Mouse (Mus musculus): ENCODE results near the gene Klc2.
"Not testable (repeated sequence)": the region's sequence is repeated elsewhere in the genome, so short reads cannot be mapped to it uniquely, and the experiment has no call there.

The Klc2 gene

DNA sequence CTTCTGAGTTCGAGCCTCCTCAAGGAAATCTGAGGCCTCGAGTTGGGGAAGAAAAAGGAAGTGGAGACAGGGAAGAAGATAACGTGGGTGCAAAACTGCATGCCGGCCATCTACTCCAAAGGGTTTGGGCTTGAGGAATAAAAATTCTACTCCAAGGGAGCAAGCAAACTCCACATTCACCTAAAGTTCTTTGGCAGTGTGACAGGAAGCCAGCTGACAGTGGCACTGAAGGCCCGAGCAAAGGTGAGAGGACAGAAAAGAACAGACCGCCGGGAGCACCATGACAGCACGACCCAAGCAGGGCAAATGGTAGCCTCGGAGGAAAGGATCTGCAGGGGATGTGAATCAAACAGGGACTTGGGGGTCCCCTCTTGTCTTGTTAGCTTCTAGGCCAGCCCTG lies 12.3 kb downstream of the Klc2 start:
- no peak for DNase-seq (ENCODE audit: low spot score)

DNA sequence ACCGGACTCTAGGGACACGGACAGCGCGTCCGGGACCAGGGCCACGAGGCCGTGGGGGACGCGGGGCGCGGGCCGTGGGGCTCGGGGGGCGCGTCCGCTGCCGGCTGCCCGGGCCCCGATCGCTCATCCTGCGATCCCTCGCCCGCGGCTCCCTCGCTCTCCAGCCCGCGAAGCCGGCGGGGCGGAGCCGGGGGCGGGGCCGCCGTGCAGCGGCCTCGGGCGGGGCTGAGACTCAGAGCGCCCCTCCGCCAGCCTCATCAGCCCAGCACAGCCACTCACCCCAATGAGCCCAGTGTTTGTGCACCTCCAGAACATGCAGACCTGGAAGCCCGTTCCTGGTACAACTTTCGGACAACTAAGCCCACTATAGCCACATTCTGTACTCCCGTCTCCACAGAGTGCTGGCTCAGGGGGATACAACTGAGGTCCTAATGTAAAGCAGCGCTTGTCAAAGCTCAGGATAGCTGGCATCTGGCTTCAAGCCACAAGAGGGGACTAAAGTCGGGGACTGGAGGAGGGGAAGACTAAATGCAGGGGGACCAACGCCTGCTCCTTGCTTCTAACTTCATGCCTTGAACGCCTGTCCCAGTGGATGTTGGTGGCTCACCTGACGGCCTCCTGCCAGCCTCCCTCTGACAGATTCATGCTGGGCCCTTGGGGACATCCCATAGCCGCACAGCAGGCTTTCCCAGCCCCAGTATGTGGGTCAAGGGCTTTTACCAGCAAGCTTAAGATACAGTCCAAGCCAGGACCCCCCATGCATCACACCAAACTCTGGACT lies 19.8 kb downstream of the Klc2 start, which contains the start of gene Cnih2:
Gene Cnih2 (minus strand): TSS at position 159 of the 781 bp plus-strand sequence.
- peak; percentile 46 for DNase-seq (ENCODE audit: low spot score)

DNA sequence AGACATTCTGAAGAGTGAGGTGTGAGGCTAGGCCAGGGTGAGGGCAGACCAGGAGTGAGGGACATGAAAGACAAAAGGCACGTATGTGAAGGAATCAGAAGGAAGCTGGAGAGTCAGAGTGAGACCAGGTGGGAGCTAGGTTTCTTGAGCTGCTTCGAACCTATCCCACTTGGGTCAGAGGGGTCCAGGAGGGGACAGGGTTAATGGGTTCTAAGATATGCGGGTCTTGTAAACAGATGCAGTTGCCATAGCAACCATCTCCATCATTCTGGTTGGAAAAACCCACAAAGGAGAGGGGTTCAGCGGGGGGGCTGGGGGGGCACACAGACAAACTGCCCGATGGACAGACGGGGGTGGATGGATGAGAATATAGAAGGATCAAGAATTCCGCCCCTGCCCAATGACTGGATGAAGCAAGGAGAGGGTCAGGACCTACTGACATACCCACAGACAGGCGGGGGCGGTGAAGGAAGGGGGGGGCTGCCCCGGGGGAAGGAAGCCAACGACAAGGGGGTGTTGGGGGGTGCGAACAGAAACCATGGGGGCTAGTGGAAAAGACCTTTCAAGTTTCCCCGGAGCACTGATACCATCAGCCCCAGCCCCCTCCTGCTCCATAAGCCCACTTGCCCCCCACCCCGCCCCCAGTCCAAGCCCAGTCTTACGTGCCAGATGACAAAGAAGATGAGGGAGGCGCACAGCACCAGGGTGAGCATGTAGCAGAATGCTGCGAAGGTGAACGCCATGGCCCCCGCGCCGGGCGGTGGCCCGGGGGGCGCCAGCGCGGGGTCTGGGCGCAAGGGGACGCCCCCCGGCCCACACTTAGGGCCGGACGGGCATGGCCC lies 20.6 kb downstream of the Klc2 start:
- DNase-seq (ENCODE audit: low spot score) = no peak

DNA sequence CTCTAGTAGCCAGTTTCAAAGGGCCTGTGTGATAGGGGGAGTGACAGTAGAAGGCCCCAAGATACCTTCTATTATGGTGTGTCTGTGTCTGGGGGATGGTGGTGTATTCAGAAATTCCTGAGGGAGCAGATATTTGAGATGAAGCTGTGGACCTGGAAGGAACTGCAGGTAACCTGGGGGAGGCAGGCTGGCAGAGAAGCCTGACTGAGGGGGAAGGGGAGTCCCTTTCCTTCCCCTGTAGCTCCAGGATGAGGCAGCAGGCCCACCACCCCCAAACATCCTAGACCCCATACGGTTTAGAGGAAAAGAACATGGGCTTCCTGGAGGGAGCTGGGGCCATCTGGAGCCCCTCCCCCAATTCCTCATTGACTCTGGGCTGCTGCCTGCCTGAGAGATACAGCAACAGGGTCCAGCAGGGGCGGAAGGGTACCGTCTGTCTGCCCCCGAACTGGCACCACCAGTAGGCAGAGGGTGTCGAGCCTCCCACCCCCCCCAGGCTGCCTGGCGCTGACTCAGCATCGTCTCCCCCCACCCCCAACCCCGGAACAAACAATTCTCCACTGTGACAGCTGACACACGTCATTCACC lies 22.4 kb downstream of the Klc2 start:
- DNase-seq (ENCODE audit: low spot score) = no peak

DNA sequence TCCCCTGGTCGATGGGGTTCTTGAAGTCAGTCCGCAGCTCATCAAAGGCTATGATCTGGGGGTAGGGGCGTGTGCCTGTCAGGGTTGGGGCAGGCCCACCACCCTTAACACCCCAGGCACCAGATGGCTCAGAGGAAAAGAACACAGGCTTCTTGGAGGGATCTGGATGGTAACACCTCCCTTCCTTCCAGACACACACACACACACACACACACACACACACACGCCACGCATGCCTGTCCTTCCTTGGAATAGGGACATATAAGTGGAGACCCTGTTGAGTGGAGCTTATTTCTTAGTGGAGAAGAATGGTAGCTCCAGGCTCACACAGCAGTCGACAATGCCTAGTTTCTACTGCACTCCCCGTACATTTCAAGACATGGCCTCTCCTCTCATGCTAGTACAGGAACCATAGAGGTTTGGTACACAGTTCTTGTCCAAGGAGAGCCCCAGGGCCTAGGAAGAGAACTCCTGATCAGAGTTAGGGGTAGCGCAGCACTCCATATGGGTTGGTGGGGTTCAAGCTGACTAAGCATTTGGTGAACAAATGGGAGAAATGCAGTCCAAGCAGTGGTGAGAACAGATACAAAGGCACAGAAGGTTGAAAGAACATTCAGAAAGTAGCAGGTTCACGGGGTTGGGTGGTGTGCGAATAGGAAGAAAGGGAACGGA lies 23.5 kb downstream of the Klc2 start:
- no peak for DNase-seq (ENCODE audit: low spot score)

DNA sequence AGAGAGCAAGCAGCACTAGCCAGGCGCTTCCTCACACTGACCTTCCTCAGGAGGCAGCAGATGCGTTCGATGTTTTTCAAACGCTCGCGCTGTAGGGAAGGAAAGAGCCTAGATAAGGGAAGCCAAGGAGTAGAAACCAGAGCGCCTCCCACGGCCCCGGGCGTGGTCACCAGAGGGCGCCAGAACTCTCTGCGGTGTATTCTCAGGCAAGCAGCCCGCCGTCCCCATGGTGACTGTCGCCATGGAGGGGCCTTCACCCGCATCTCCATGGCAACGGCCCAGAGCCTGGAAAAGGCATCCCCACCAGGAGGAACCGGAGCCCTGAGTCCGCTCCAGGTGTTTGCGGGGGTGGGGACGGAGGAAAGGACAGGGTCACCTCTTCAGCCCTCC lies 24.1 kb downstream of the Klc2 start:
- DNase-seq (ENCODE audit: low spot score) = peak; percentile 82

DNA sequence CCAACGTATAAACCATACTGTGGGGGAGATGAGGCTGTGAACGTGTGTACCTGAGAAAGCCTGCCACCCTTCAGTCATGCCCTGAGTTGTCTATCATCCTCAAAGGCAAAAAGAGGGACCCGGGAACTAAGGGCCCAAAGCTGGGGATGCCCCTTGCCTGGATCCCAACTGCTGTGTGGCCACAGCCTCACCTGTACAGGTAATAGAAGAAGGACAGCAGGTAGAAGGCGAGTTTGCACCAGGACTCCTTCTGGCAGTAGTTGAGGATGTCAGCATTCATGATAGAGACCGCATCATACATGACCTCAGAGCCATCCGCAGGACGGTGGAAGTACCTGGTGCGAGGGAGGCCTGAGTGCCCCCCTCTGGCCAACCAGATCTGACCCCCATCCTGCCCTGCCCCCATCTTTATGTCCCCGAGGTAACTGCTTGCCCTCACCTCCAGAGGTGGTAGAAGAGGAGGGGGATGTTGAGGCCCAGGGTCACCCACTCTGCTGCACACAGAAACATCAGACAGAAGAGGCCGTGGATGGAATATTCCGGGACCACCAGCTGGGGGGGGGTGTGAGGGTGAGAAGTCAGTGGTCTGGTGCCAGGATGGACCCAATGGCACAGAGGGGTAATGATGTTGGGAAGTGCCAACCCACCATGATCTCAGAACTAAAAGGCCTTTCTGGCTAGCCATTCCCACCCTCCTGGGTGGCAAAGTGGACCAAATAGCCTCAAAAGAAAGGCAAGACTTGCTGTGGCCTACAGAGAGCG lies 24.7 kb downstream of the Klc2 start:
- DNase-seq (ENCODE audit: low spot score) = no peak

DNA sequence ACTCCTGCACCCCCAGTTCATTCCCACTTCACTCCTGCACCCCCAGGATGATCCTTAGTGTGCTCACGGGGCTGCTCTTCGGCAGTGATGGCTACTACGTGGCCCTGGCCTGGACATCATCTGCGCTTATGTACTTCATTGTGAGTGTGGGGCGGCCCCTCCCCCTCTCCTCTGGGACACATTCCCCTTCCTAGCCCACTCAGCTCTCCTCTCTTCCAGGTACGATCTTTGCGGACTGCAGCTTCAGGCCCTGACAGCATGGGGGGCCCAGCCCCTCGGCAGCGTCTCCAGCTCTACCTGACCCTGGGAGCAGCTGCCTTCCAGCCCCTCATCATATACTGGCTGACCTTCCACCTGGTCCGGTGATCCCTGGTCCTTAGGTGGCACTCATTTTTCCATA lies 26.3 kb downstream of the Klc2 start:
- DNase-seq (ENCODE audit: low spot score) = no peak

DNA sequence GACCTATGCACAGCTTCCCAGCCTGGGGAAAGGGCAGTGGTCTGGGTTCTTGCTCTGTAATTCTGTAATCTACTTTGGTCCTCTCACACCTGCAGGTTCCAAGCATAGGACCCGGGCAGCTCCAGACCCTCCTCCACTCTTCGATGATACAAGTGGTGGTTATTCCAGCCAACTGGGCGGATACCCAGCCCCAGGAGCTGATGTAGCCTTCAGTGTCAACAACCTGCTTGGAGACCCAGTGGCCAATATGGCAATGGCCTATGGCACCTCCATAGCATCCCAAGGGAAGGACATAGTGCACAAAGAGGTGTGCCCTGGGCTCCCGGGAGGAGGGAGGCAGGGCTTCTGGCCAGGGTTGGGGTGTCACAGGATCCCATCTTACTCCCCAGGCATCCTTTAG lies 29.0 kb downstream of the Klc2 start:
- DNase-seq (ENCODE audit: low spot score) = no peak

DNA sequence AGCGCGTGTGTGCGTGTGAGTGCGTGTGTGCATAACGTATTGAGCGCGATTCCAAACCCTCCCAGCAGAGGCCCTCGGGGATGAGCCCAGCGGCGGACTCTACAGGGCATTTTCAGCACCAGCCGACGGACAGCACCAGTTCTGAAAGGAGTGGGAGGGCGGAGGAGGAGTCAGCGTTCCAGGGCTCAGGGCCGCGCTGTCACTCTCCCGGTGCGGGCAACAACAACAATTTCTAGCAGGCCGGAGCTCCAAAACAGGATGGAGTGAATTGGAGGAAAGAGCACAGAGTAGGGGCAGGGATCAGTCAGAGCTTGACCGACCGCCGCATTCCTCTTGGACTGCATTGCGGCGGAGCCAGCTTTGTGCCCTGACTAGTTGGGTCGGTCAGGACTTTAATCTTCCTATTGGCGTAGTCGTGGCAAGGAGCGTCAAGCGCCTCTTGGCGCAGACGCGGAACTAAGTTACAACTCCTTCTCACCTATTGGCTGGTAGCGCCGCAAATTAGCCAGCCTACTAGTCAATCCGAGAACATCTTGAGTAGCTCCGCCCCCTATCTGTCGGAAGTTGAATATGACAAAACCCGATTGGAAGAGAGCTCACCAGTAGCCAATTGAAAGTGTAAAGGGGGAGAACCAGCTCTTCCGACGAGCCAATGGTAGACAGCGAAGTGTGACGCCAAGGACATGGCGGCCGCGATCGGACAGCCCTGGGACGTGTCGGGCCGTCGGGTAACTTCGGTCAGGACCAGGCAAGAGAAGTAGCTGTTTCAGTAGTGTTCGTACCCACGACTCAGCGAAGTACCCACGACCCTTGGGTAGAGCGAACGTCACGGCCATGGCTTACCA lies 30.3 kb downstream of the Klc2 start, which contains the start of gene Yif1a:
Gene Yif1a (plus strand): TSS at position 655 of the 845 bp plus-strand sequence.
- DNase-seq (ENCODE audit: low spot score) = peak; percentile 97

DNA sequence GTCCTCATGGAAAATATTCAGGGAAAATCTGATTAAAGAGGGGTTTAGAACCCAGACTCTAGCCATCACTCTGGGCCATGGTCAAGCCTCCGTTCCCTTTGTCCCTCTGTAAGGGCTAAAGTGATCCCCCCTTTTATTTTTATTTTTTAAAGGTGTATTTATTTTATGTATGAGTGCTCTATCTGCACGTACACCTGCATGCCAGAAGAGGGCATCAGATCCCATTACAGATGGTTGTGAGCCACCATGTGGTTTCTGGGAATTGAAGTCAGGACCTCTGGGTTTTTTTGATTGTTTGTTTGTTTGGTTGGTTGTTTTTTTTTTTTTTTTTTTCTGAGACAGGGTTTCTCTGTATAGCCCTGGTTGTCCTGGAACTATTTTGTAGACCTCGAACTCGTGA lies 31.8 kb downstream of the Klc2 start:
- not testable (repeated sequence) for DNase-seq (ENCODE audit: low spot score)

DNA sequence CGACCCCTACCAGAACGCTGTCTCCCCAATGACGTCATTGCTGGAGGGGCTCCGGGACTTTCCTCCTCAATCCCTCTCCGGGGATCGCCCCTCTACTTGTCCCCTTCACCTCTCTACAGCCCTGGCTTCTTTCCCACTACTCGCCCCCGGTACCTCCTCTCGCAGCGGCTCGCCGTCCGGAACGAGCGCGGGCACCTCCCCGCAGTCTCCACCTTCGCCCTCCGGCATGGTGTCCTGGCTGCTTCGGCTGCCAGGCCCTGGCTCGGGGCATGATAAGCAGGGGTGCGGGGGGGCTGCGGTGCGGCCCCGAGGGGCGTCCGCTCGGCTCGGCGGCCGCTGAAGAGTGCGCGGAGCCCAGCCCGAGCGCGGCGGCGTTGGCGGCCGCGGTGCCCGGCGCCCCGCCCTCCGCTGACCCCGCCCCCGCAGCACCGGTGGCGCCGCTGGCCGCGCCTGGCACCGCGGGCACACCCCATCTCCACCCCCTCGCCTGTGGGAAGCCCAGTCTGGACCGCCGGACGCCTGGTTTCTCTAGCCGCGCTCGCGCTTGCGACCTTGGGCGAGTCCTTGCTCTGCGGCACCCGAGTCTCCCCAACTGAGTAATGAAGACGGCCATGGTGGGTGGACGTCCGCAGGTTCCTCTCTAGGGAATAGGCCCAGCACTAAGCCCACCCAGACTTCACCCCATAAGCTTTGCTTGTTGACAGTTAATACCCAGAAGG lies 33.1 kb downstream of the Klc2 start, which contains the start of gene Tmem151a:
Gene Tmem151a (minus strand): TSS at position 387 of the 719 bp plus-strand sequence.
- DNase-seq (ENCODE audit: low spot score) = no peak

DNA sequence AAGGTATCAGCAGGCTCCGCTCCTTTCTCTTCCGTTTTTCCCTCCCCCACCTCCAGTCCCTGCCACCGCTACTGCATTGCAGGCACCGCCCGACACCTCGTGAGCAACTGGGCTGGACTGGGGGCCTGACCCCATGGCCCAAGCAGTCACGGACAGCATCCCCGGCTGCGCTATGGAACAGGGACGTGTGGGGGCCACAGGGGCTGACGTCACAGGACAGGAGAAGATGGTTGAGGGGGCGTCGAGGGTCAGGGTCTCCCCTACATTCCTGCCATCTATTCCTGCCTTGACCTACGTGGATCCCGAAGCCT lies 33.6 kb downstream of the Klc2 start:
- no peak for DNase-seq (ENCODE audit: low spot score)

DNA sequence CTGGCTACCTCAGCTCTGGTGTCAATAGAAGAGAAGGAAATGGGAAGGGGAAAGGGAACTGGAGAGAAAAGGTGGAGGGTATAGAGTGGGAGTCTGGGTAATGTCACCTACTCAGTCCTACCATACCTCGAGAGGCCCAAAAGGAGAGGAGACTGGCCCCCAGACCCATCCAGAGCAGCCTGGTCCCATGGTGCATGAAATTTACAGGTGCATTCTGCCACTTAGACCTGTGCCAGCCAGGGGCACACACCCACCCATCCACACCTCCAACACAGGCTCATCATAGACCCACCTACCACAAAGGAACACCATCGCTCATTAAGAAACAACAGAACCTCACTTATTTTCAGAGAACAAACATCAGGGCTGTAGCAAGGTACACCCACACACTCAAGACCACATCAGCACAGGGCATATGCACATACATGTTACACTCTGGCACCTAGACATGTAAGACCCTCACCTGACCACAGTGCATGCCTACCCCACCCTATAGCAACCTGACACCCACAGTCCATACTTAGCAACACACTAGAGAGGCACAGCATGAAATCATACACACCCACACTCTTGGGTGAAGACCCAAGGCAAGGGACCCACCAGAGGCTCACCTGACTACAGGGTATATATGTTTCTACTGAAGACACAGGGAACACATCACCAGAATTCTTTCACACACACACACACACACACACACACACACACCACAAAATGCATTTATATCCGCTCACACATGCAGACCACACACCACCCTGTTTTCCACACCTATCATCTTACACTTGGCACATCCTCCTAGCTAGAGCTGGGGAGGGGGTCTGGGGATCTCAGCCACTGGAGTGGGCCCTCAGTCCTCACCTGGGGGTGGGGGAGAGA lies 34.2 kb downstream of the Klc2 start:
- DNase-seq (ENCODE audit: low spot score) = no peak

DNA sequence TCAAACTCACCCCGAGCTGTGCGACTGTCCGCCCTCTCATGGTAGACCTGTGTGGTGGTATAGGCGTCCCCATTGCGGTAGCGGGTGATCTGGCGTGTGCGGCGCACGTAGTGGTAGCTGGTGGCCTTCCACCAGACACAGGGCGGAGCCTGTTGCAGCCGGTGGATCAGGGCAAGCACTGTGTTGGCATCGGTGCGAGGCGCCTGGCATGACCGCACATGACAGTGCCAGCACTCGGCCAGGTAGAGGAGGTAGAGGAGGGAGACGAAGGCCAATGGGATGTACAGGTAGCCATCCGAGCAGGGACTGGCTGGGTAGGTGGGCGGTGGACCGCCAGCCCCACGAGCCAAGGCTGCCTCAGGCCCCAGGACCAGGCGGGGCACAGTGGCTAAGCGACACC lies 35.8 kb downstream of the Klc2 start:
- DNase-seq (ENCODE audit: low spot score) = no peak

DNA sequence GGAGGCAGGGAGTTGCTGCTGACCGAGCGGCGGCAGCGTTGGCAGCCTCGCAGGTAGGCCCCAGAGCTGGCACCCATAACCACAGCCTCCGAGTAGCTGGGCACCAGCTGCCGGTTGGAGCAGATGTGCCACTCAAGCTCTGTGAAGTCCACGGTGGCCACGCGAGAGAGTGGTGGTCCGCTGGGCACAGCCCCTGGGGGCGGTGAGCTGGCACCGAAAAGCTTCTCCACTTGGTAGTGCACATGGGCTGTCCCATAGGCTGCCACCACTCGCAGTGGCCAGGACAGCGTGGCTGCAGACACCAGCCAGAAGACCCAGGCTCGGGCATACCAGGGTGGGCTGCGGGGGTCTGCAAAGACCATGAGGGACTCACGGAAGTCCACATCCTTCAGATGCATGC lies 36.4 kb downstream of the Klc2 start:
- DNase-seq (ENCODE audit: low spot score) = no peak

DNA sequence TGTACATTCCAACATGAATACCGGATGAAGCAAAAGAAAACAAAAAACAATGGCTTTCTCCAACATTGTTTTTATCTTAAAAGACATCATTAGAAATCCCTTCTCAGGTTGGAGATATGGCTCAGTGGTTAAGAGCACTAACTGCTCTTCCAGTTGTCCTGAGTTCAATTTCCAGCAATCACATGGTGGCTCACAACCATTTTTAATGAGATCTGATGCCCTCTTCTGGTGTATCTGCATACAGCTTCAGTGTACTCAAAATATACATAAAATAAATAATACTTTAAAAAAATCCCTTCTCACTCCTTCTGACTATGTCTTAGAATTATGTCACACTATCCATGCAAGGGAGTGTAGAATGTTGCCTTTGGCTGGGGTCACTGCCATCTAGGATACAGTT lies 39.1 kb downstream of the Klc2 start:
- DNase-seq (ENCODE audit: low spot score) = no peak

DNA sequence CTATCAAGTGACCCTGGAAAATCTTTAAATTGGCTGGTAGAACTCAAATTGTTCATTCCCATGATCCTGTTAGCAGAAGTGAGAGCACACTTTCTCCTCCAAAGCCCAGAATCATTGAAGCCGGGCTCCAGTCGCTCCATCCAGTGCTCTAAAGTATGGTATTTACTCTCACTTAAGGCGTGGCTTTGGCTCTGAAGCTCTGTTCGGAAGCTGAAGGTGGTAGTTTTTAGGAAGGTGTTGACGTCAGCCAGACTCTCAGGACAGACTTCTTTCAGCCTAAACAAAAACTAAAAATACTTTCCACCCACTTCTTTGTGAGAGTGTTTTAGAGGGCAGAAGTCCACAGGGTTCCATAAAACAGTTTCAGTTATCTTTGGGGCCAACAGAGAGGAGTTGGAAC lies 44.8 kb downstream of the Klc2 start:
- no peak for DNase-seq (ENCODE audit: low spot score)

DNA sequence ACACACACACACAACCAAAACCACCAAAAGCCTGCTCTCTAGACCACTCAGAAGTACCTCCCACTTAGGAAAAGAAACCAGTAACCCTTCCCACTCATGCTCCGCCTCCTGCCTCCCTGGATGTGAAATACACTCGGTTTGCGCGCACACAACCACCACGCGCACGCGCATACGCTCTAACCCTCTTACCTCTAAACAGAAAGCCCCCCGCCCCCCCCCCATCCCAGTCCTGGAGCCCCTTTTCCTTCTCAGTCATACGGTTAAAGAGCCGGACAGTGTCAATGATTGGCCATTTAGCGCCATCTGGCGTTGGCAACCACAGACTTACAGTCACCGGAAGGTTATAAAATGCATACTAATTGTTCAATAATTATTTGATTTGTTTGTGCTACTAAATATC lies 45.3 kb downstream of the Klc2 start:
- DNase-seq (ENCODE audit: low spot score) = no peak

All from T-cell, adult 2 months (primary cell).